Mouse (Mus musculus): ENCODE results near the gene Ppa2.

DNA sequence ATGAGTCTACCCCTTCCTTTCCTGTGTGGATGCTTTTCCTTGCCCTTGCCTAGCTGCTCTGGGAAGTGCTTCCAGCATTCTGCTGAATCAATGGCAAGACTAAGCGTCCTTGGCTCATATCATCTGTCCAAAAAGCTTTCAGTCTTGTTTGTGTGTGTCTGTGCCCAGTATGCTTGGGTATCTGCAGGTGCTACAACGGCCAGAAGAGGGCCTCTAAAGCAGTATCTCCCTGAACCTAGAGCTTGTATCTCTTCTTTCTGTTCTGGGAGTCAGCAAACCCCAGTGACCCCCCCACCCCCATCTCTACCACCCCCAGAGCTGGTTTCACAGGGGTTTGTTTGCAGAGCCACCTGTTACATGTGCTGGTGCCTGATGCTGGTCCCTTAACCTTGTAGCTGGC, 19.5 kb downstream of the Ppa2 start:
- no peak for TF ChIP-seq POLR2AphosphoS5 (IDR thresholded peaks at IDR 0.05; ENCODE audit: borderline replicate concordance, low read depth, low read length)
- TF ChIP-seq USF2 (IDR thresholded peaks at IDR 0.05; ENCODE audit: borderline replicate concordance in 1 of 2, insufficient read depth in 1 of 2, low read depth in 1 of 2, low read length in 2 of 2) = no peak
- TF ChIP-seq MYC (IDR thresholded peaks at IDR 0.05; ENCODE audit: low read depth, low read length) = no peak
- no peak for TF ChIP-seq POLR2A (IDR thresholded peaks at IDR 0.05; ENCODE audit: control insufficient read depth in 1 of 2, insufficient read depth in 1 of 2, low read depth in 1 of 2, low read length in 2 of 2, poor library complexity in 1 of 2)

Measured in MEL (cell line).